Mouse (Mus musculus): ENCODE results near the gene Adam12. TPM values are rescaled to one million over a fixed set of nuclear protein-coding genes. Genes with fewer than 3 reads are reported as not detected.

Gene Adam12
- polyA plus RNA-seq, 1 experiment, result 4.1 TPM

- Histone ChIP-seq H3K36me3 (ENCODE audit: control insufficient read depth, insufficient read depth, low read length) (no peaks in the 10 kb centered on the region), H3K4me3 (ENCODE audit: insufficient read depth, low read depth, low read length) (no peak overlapping the region), H3K4me1 (ENCODE audit: control insufficient read depth, insufficient read depth, low read length) (peaks cover 6% of the 10 kb centered on the region; the same call in 1 of the 2 replicates), H3K27ac (ENCODE audit: insufficient read depth, low read depth, low read length) (no peak overlapping the region), H3K27me3 (replicated peaks; ENCODE audit: control insufficient read depth, insufficient read depth, low read length) (no peaks in the 10 kb centered on the region)
- no peak for DNase-seq
- 87% methylated on average over 3 of the region's 3 CpGs for WGBS
- no peak for TF ChIP-seq POLR2A (IDR thresholded peaks at IDR 0.05; ENCODE audit: low read depth, low read length)
- no peak for TF ChIP-seq CTCF (conservative IDR thresholded peaks at IDR 0.05; ENCODE audit: insufficient read depth, insufficient read length, low read depth, low read length)
Observed at GRCm38 (mm10) chr7:133928981-133929380, 303.0 kb downstream of the Adam12 start.

- no peak for DNase-seq
- Histone ChIP-seq H3K27ac (ENCODE audit: insufficient read depth, low read depth, low read length) (no peak overlapping the region), H3K36me3 (ENCODE audit: control insufficient read depth, insufficient read depth, low read length) (no peaks in the 10 kb centered on the region), H3K27me3 (replicated peaks; ENCODE audit: control insufficient read depth, insufficient read depth, low read length) (no peaks in the 10 kb centered on the region), H3K4me1 (ENCODE audit: control insufficient read depth, insufficient read depth, low read length) (0 out of 2 replicates have a peak, but pooled peaks cover 3% of the 10 kb centered on the region), H3K4me3 (ENCODE audit: insufficient read depth, low read depth, low read length) (no peak overlapping the region)
- 44% methylated on average over 2 of the region's 2 CpGs for WGBS
- TF ChIP-seq POLR2A (IDR thresholded peaks at IDR 0.05; ENCODE audit: low read depth, low read length) (no peak), CTCF (conservative IDR thresholded peaks at IDR 0.05; ENCODE audit: insufficient read depth, insufficient read length, low read depth, low read length) (no peak)
Observed at GRCm38 (mm10) chr7:133925771-133926170, 306.2 kb downstream of the Adam12 start.

DNA sequence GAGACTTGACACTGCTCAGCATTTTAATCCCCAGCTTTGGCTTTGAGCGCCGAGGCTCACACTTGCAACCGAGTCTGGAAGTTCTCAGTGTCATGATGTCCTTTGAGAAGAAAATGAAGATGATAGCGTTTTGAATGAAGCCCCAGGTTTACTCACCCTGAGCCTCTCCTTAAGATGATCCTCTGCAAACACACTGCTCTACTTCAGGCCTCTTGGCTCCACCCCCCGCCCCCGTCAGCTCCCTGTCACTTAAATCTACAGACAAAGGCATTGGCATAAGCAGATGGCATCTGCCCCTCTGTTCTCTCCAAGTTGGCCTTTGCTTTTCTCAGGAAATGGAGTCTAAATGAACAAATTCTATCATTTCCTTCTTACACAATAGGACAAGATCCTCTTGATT lies 308.0 kb downstream of the Adam12 start:
- Histone ChIP-seq H3K36me3 (ENCODE audit: control insufficient read depth, insufficient read depth, low read length) (no peaks in the 10 kb centered on the region), H3K27ac (ENCODE audit: insufficient read depth, low read depth, low read length) (no peak overlapping the region), H3K4me1 (ENCODE audit: control insufficient read depth, insufficient read depth, low read length) (0 out of 2 replicates have a peak, but pooled peaks cover 3% of the 10 kb centered on the region), H3K27me3 (replicated peaks; ENCODE audit: control insufficient read depth, insufficient read depth, low read length) (no peaks in the 10 kb centered on the region), H3K4me3 (ENCODE audit: insufficient read depth, low read depth, low read length) (no peak overlapping the region)
- TF ChIP-seq POLR2A (IDR thresholded peaks at IDR 0.05; ENCODE audit: low read depth, low read length) (no peak), CTCF (conservative IDR thresholded peaks at IDR 0.05; ENCODE audit: insufficient read depth, insufficient read length, low read depth, low read length) (no peak)
- no peak for DNase-seq
- 64% methylated on average over 6 of the region's 6 CpGs for WGBS

- Histone ChIP-seq H3K4me1 (ENCODE audit: control insufficient read depth, insufficient read depth, low read length) (0 out of 2 replicates have a peak, but pooled peaks cover 3% of the 10 kb centered on the region), H3K36me3 (ENCODE audit: control insufficient read depth, insufficient read depth, low read length) (no peaks in the 10 kb centered on the region), H3K4me3 (ENCODE audit: insufficient read depth, low read depth, low read length) (no peak overlapping the region), H3K27ac (ENCODE audit: insufficient read depth, low read depth, low read length) (no peak overlapping the region), H3K27me3 (replicated peaks; ENCODE audit: control insufficient read depth, insufficient read depth, low read length) (no peaks in the 10 kb centered on the region)
- DNase-seq, result no peak
- TF ChIP-seq CTCF (conservative IDR thresholded peaks at IDR 0.05; ENCODE audit: insufficient read depth, insufficient read length, low read depth, low read length) (no peak), POLR2A (IDR thresholded peaks at IDR 0.05; ENCODE audit: low read depth, low read length) (no peak)
- WGBS, result 92% methylated on average over 4 of the region's 4 CpGs
Observed at GRCm38 (mm10) chr7:133921291-133921690, 310.7 kb downstream of the Adam12 start.

GRCm38 (mm10) chr7:133920724-133921123 lies 311.2 kb downstream of the Adam12 start:
- Histone ChIP-seq H3K27ac (ENCODE audit: insufficient read depth, low read depth, low read length) (no peak overlapping the region), H3K4me3 (ENCODE audit: insufficient read depth, low read depth, low read length) (no peak overlapping the region), H3K27me3 (replicated peaks; ENCODE audit: control insufficient read depth, insufficient read depth, low read length) (no peaks in the 10 kb centered on the region), H3K36me3 (ENCODE audit: control insufficient read depth, insufficient read depth, low read length) (no peaks in the 10 kb centered on the region), H3K4me1 (ENCODE audit: control insufficient read depth, insufficient read depth, low read length) (0 out of 2 replicates have a peak, but pooled peaks cover under 1% of the 10 kb centered on the region)
- TF ChIP-seq CTCF (conservative IDR thresholded peaks at IDR 0.05; ENCODE audit: insufficient read depth, insufficient read length, low read depth, low read length) (no peak), POLR2A (IDR thresholded peaks at IDR 0.05; ENCODE audit: low read depth, low read length) (no peak)
- 85% methylated on average over 7 of the region's 7 CpGs for WGBS
- DNase-seq, result no peak

GRCm38 (mm10) chr7:133919918-133920317 lies 312.0 kb downstream of the Adam12 start:
- TF ChIP-seq CTCF (conservative IDR thresholded peaks at IDR 0.05; ENCODE audit: insufficient read depth, insufficient read length, low read depth, low read length) (no peak), POLR2A (IDR thresholded peaks at IDR 0.05; ENCODE audit: low read depth, low read length) (no peak)
- WGBS, result 81% methylated on average over 5 of the region's 5 CpGs
- peak; percentile 29 for DNase-seq
- no peak overlapping the region for H3K27ac ChIP-seq (ENCODE audit: insufficient read depth, low read depth, low read length)
- no peaks in the 10 kb centered on the region for H3K4me1 ChIP-seq (ENCODE audit: control insufficient read depth, insufficient read depth, low read length)
- no peaks in the 10 kb centered on the region for H3K27me3 ChIP-seq (replicated peaks; ENCODE audit: control insufficient read depth, insufficient read depth, low read length)
- H3K36me3 ChIP-seq (ENCODE audit: control insufficient read depth, insufficient read depth, low read length), result no peaks in the 10 kb centered on the region
- H3K4me3 ChIP-seq (ENCODE audit: insufficient read depth, low read depth, low read length), result no peak overlapping the region

DNA sequence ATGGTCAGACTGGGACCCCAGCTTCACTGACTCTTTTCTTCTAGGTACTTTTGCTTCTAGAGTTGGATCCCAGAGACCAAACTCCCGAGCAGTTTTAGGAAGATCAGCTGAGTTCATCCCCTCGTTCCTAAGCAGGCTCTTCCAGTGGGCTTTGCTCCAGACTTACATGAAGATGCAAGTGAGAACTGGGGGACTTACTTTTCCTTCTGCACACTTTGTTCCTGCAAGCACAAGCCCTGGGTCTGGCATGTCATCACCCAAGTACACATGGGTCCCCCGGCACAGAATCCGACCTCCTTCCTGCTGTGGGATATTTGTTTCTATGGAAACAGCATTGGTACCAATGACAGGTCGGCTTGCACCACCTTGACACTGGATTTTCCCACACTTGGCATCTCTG lies 312.6 kb downstream of the Adam12 start:
- no peaks in the 10 kb centered on the region for H3K36me3 ChIP-seq (ENCODE audit: control insufficient read depth, insufficient read depth, low read length)
- no peak overlapping the region for H3K4me3 ChIP-seq (ENCODE audit: insufficient read depth, low read depth, low read length)
- WGBS, result 68% methylated on average over 5 of the region's 5 CpGs
- no peaks in the 10 kb centered on the region for H3K4me1 ChIP-seq (ENCODE audit: control insufficient read depth, insufficient read depth, low read length)
- no peak overlapping the region for H3K27ac ChIP-seq (ENCODE audit: insufficient read depth, low read depth, low read length)
- H3K27me3 ChIP-seq (replicated peaks; ENCODE audit: control insufficient read depth, insufficient read depth, low read length), result no peaks in the 10 kb centered on the region
- DNase-seq, result no peak
- TF ChIP-seq POLR2A (IDR thresholded peaks at IDR 0.05; ENCODE audit: low read depth, low read length), result no peak
- no peak for TF ChIP-seq CTCF (conservative IDR thresholded peaks at IDR 0.05; ENCODE audit: insufficient read depth, insufficient read length, low read depth, low read length)
